Mouse (Mus musculus): ENCODE measurements around the gene Rpl27.
"Not testable (repeated sequence)": the region's sequence is repeated elsewhere in the genome, so short reads cannot be mapped to it uniquely, and the experiment has no call there.

Gene Rpl27

DNA sequence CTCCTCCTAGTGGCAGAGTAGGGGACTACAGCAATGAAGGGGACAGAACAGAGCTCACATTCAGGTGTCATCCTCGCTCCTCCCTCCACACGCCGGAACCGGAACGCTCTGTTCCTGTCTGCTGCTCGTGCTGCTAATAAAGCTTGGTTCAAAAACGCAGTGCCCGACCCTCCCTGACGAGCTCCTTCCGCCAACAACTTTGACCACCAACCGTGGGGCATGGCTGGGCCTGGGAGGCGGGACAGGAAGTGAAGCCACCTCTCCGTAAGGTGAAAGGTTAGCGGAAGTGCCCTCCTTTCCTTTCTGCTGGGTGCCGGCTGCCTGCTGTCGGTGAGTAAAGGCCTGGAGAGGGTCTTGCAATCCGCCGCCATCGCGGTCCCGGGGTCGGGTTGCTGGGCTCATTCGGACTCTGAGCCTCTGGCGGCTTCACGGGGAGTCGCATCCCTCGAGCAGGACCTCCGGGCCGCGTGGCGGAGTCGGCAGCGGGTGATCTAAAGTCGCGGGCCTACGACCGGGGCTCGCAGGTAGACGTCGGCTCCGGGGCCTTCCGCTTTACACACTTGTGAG is at the start of gene Rpl27:
Gene Rpl27 (plus strand): TSS at position 172 of the 567 bp plus-strand sequence.
- peak; percentile 99 for DNase-seq (ENCODE audit: low read depth, low spot score)

DNA sequence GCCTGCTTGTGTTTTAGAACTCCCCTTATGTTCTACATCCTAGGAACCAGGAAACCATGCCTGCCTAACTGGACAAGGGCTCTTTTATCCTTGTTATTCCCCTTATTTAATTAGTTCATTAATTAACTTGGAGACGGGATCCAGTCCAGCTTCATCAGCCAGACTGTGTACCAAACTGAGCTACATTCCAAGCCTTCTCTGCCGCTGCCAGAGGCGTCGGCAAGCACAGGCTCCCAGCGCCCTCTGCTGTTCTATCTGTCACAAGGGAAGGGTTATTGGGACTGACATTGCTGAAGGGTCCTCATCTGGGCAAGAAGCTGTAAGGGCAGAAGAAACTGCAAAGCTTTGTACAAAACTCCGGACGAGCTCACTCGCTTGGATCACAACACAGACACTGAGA is 47.0 kb upstream of the Rpl27 start:
- DNase-seq (ENCODE audit: low read depth, low spot score): peak; percentile 29

- no peak for DNase-seq (ENCODE audit: low read depth, low spot score)
Measured at GRCm38 (mm10) chr11:101415306-101415705, 26.8 kb upstream of the Rpl27 start.

- peak; percentile 50 for DNase-seq (ENCODE audit: low read depth, low spot score)
Measured at GRCm38 (mm10) chr11:101416433-101417100, 25.5 kb upstream of the Rpl27 start.

DNA sequence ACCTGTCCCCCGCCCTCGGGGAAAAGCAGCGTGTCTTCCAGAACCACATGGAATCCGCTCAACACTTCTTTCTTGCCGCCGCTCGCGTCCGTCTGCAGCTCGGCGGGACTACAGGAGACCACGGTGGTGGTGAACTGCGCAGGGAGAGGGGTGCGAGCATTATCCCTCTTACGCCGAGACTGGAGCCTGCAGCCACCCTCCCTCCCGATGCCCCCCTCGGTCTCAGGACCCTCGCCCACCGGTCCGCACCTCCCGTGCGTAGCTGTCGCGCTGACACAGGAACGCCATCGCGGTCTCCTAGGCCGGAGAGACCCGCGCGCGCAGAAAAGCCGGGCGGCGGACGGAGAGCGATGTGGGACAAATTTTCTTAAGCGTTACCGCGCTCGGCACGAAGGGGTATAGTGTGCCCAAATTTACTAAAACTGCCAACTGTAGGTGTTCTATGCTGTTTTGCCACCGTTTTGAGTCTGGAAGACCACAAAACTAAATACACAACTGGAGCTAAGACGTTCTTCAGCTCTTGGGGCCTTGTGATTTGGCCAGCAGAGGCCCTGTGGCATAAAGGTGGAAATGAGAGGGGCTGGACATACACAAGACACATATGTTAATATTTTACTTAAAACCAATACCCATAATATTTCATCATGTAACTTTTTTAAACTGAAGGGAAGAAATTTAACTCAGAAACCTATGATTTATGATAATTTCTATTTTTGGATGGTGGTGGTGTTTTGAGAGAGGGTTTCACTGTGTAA is 24.8 kb upstream of the Rpl27 start, which contains the start of gene Aarsd1:
Gene Aarsd1 (minus strand): TSS at position 515 of the 755 bp plus-strand sequence.
- DNase-seq (ENCODE audit: low read depth, low spot score): peak; percentile 73

DNA sequence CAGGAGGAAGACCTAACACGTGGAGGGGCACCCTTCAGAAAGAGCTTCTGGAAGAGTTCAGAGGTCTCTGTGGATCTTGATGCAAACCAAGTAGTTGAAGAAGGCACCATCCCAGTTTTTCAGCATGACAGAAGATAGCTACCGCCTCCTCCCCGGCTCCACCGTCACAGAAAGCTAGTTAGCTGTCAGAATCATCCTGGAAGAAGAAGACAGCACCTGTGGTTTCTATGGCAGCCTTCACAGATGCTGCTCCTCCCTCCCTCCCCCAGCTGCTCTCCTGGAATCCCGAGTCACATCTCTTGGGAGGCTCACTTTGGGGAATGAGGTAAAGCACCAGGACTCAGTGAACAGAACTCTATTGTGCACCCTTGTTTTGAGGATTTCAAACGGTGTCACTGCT is 23.1 kb upstream of the Rpl27 start:
- no peak for DNase-seq (ENCODE audit: low read depth, low spot score)

DNA sequence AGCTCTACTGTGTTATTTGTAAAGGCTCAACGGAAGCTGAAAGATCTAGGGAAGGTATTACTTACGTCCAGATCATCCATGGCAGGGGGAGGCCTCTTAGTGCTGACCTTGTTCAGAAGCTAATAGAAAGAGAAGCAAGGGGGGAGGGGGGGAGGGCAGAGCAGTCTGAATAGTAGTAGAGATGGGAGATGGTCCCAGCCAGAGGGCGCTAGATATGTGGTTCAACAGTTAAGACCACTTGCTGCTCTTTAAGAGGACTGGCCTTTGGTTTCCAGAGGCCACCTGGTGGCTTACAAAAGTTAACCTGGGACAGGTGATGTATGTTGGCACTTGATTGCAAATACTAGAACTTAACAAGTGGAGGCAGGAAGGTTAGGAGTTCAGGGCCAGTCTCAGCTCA is 22.5 kb upstream of the Rpl27 start:
- no peak for DNase-seq (ENCODE audit: low read depth, low spot score)

- no peak for DNase-seq (ENCODE audit: low read depth, low spot score)
Measured at GRCm38 (mm10) chr11:101420148-101420547, 21.9 kb upstream of the Rpl27 start.

- DNase-seq (ENCODE audit: low read depth, low spot score): no peak
Measured at GRCm38 (mm10) chr11:101424105-101424851, 17.8 kb upstream of the Rpl27 start, which contains the start of gene Gm27029. TSS of gene Gm27029 (minus strand) at chr11:101424796.

GRCm38 (mm10) chr11:101424925-101425813 is 16.9 kb upstream of the Rpl27 start, which contains the start of the genes Rundc1 and Ptges3l:
TSS of gene Rundc1 (plus strand) at chr11:101425085.
TSS of gene Ptges3l (minus strand) at chr11:101425333.
- DNase-seq (ENCODE audit: low read depth, low spot score): peak; percentile 90

- no peak for DNase-seq (ENCODE audit: low read depth, low spot score)
Measured at GRCm38 (mm10) chr11:101426165-101426564, 15.9 kb upstream of the Rpl27 start.

- DNase-seq (ENCODE audit: low read depth, low spot score): no peak
Measured at GRCm38 (mm10) chr11:101431327-101431726, 10.8 kb upstream of the Rpl27 start.

DNA sequence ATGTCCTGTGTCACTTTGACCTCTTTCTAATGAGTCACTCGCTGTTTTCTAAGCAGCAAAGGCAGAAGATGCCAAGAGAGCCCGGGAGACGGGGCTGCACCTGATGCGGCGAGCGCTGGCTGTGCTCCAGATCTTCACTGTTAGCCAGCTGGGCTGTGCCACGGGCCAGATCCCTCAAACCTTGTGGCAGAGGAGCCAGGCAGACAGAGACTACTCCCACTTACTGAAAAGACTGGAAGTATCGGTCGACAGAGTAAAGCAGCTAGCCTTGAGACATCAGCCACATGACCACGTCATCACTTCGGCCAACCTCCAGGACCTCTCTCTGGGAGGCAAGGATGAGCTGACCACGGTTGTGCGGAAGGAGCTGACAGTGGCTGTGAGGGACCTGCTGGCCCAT is 8.7 kb upstream of the Rpl27 start:
- no peak for DNase-seq (ENCODE audit: low read depth, low spot score)

- DNase-seq (ENCODE audit: low read depth, low spot score): no peak
Measured at GRCm38 (mm10) chr11:101435831-101436230, 6.3 kb upstream of the Rpl27 start.

DNA sequence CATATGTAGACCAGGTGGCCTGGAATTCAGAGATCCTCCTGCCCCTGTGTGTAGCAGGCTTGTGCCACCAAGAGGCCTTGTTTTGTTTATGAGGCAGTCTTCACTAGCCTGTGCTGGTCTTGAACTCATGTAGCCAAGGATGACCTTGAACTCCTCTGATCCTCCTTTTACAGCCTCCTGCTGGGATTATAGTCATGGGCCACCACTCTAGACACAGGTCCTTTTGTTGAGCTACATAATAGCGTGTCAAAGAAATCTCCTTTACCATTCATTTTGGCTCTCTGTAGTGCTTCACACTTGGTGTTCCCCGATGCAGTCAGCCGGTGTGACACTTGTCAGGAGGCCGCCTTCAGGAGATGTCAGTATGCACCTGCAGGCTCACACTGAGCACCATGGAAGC is 5.2 kb upstream of the Rpl27 start:
- DNase-seq (ENCODE audit: low read depth, low spot score): no peak

GRCm38 (mm10) chr11:101438006-101438405 is 4.1 kb upstream of the Rpl27 start:
- DNase-seq (ENCODE audit: low read depth, low spot score): not testable (repeated sequence)

DNA sequence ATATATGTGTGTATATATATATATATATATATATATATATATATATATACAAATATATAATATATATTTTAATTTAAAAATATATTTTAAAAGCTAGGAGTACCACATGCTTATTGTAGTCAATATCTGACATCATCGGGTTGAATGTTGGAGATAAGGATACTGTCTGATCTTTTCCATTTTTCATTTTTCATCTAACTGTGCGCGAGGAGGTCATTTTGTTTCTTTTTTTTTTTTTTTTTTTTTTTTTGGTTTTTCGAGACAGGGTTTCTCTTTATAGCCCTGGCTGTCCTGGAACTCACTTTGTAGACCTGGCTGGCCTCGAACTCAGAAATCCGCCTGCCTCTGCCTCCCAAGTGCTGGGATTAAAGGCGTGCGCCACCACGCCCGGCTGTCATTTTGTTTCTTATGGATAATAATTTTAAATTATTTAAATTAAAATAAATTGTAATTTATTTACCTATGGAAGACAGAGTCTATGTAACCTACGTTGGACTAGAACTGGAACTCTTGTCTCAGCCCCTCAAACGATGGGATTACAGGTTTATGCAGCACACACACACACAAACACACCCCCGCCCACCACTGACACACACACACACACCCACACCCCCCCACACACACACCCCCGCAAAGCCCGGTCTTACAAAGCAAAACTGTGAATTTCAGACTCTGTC is 510 bp upstream of the Rpl27 start:
- not testable (repeated sequence) for DNase-seq (ENCODE audit: low read depth, low spot score)

- no peak for DNase-seq (ENCODE audit: low read depth, low spot score)
Measured at GRCm38 (mm10) chr11:101442760-101443159, 662 bp downstream of the Rpl27 start.

DNA sequence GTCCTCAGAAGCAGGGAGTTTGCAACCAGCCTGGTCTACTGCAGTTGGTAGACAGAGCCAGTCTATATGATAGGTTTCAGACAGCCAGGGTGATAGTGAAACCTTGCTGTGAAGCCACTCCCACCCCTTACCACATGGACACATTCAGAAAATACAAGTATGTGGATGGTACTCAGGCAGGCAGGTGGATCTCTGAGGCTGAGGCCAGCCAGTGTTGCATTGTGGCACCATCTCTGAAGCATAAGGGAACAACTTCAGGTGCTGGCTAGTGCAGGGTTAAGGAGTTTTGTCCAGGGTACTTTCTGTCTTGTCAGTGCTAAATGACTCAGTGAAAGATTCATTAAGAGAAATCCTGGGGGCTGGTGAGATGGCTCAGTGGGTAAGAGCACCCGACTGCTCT is 4.2 kb downstream of the Rpl27 start:
- no peak for DNase-seq (ENCODE audit: low read depth, low spot score)

DNA sequence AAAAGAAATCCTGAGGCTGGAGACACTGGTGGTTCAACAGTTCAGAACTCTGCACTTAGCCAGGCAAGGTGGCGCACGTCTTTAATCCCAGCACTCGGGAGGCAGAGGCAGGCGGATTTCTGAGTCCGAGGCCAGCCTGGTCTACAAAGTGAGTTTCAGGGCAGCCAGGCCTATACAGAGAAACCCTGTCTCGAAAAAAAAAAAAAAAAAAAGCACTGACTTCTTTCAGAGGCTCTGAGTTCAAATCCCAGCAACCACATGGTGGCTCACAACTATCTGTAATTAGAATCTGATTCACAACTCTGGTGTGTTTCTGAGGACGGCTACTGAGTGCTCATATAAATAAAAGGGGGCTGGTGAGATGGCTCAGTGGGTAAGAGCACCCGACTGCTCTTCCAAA is 4.8 kb downstream of the Rpl27 start:
- DNase-seq (ENCODE audit: low read depth, low spot score): not testable (repeated sequence)

Data from c-Kit-negative CD71-positive TER-119-positive erythroid progenitor cells, embryonic 14.5 days (primary cell).